Mouse (Mus musculus) stomach, postnatal 0 days (tissue): Measurements from ENCODE around the gene Olfr1134. TPM values are rescaled to one million over a fixed set of nuclear protein-coding genes. Genes with fewer than 3 reads are reported as not detected.
"Not testable (repeated sequence)": the region's sequence is repeated elsewhere in the genome, so short reads cannot be mapped to it uniquely, and the experiment has no call there.

Experiments used
- ATAC-seq: fragments of 200-750 bp; cut with Nextera tagmentation; 2 replicates; pipeline ENCODE4 v1.8.0; 2017; ENCODE audit not compliant: low FRiP score, low TSS enrichment
- DNase-seq: peaks from one replicate; pipeline ENCODE4 v3.0.0-alpha.2; 2016; ENCODE audit warnings: low spot score
- H3K27ac ChIP-seq: fragments of 300-500 bp; sonication (generic); replicated peaks from 2 replicates; pipeline ENCODE4 v1.5.1; 2014; ENCODE audit warnings: mild to moderate bottlenecking, control low read depth
- H3K27me3 ChIP-seq: fragments of 300-500 bp; sonication (generic); 2 replicates; pipeline ENCODE4 v1.6.1; 2014; ENCODE audit warnings: low read length; ENCODE audit not compliant: control insufficient read depth, insufficient read depth
- H3K36me3 ChIP-seq: fragments of 300-500 bp; sonication (generic); 2 replicates; pipeline ENCODE4 v1.6.1; 2014; ENCODE audit warnings: low read length, mixed read lengths; ENCODE audit not compliant: control insufficient read depth, insufficient read depth
- H3K4me1 ChIP-seq: fragments of 300-500 bp; sonication (generic); replicated peaks from 2 replicates; pipeline ENCODE4 v1.6.1; 2014; ENCODE audit warnings: antibody characterized with exemption; ENCODE audit not compliant: control insufficient read depth, insufficient read depth
- H3K4me2 ChIP-seq: fragments of 300-500 bp; sonication (generic); replicated peaks from 2 replicates; pipeline ENCODE4 v1.6.1; 2014; ENCODE audit warnings: low read depth, mild to moderate bottlenecking, control low read depth, moderate library complexity
- H3K4me3 ChIP-seq: fragments of 300-500 bp; sonication (generic); 2 replicates; pipeline ENCODE4 v1.5.1; 2014; ENCODE audit warnings: low read depth, low read length, control low read depth
- H3K9ac ChIP-seq: fragments of 300-500 bp; sonication (generic); 2 replicates; pipeline ENCODE4 v1.6.1; 2014; ENCODE audit warnings: mild to moderate bottlenecking, low read length, control low read depth, mixed read lengths
- H3K9me3 ChIP-seq: fragments of 300-500 bp; sonication (generic); 2 replicates; pipeline ENCODE4 v1.6.1; 2016; ENCODE audit warnings: low read length; ENCODE audit not compliant: control insufficient read depth
- CTCF ChIP-seq: IDR thresholded peaks from 2 replicates; pipeline ENCODE4 v1.5.1; 2016; ENCODE audit warnings: antibody characterized with exemption, low read depth, mild to moderate bottlenecking, moderate library complexity
- EP300 ChIP-seq: optimal IDR thresholded peaks from 2 replicates; pipeline ENCODE3; 2016; ENCODE audit warnings: antibody characterized with exemption
- WGBS: fragments of 180-500 bp; shearing (Covaris S2); extraction: QIAGEN DNeasy Blood & Tissue Kit; methylation state at CpG from one replicate; pipeline ENCODE4 v1.1.7; 2014; 5-methylcytosine and 5-hydroxymethylcytosine counted together
- polyA plus RNA-seq: library from polyadenylated mRNA; unstranded; fragments of >200 nt; fragmentation: Nextera tagmentation; extraction: Ambion mirVana; gene quantifications from 2 replicates; pipeline ENCODE4 v1.2.1, GENCODE M21; 2015

The Olfr1134 gene
- polyA plus RNA-seq, 1 experiment from 2014 or later: not detected

GRCm38 (mm10) chr2:87626804-87627203, 31.5 kb downstream of the Olfr1134 start, which contains the start of gene Olfr1131:
TSS of gene Olfr1131 (plus strand) at chr2:87627104.
- Histone ChIP-seq H3K4me1 (no peaks in the 10 kb centered on the region), H3K27ac (no peak within 1 kb of the TSS), H3K9me3 (no peaks in the 10 kb centered on the region), H3K9ac (no peak within 1 kb of the TSS), H3K4me2 (no peak within 1 kb of the TSS), H3K4me3 (no peak within 1 kb of the TSS), H3K36me3 (no peaks in the 10 kb centered on the region), H3K27me3 (no peaks in the 10 kb centered on the region)
- 50% methylated on average over 3 of the region's 3 CpGs for WGBS
- TF ChIP-seq EP300 (no peak), CTCF (no peak)
- no peak for DNase-seq
- no peak for ATAC-seq

- DNase-seq, H3K4me3 ChIP-seq, H3K4me1 ChIP-seq, H3K36me3 ChIP-seq, H3K4me2 ChIP-seq, H3K27ac ChIP-seq, H3K9me3 ChIP-seq, H3K9ac ChIP-seq, H3K27me3 ChIP-seq, ATAC-seq: not testable (repeated sequence)
These were observed 52.3 kb downstream of the Olfr1134 start, which contains the start of gene Olfr1130 for GRCm38 (mm10) chr2:87605912-87606311. TSS of gene Olfr1130 (plus strand) at chr2:87606212.

Other genes starting within 250 kb of the Olfr1134 start
- not detected in 2 replicates for gene Olfr1123, start 241.8 kb downstream of the Olfr1134 start, polyA plus RNA-seq
- gene Olfr1124, start 228.2 kb downstream of the Olfr1134 start, polyA plus RNA-seq: 0.05 TPM in 1 of 2 replicates, not detected in the other
- not detected in 2 replicates for gene Olfr1126, start 204.5 kb downstream of the Olfr1134 start, polyA plus RNA-seq
- gene Pramel7, start 161.4 kb downstream of the Olfr1134 start, polyA plus RNA-seq: not detected in 2 replicates
- not detected in 2 replicates for gene Pramel6, start 151.9 kb downstream of the Olfr1134 start, polyA plus RNA-seq
- gene Olfr153, start 126.7 kb downstream of the Olfr1134 start, polyA plus RNA-seq: not detected in 2 replicates
- not detected in 2 replicates for gene Olfr1128, start 112.9 kb downstream of the Olfr1134 start, polyA plus RNA-seq
- gene Olfr1129, start 84.6 kb downstream of the Olfr1134 start, polyA plus RNA-seq: not detected in 2 replicates
- not detected in 2 replicates for gene Olfr1130, start 52.2 kb downstream of the Olfr1134 start, polyA plus RNA-seq
- gene Olfr1131, start 31.4 kb downstream of the Olfr1134 start, polyA plus RNA-seq: not detected in 2 replicates
- not detected in 2 replicates for gene Olfr1132, start 20.9 kb downstream of the Olfr1134 start, polyA plus RNA-seq
- not detected in 2 replicates for gene Olfr1133, start 11.1 kb downstream of the Olfr1134 start, polyA plus RNA-seq
- not detected in 2 replicates for gene Olfr1135, start 15.2 kb upstream of the Olfr1134 start, polyA plus RNA-seq
- not detected in 2 replicates for gene Olfr1136, start 35.5 kb upstream of the Olfr1134 start, polyA plus RNA-seq
- not detected in 2 replicates for gene Olfr1137, start 54.7 kb upstream of the Olfr1134 start, polyA plus RNA-seq
- not detected in 2 replicates for gene Olfr1138, start 81.5 kb upstream of the Olfr1134 start, polyA plus RNA-seq
- not detected in 2 replicates for gene Olfr1140, start 85.3 kb upstream of the Olfr1134 start, polyA plus RNA-seq
- not detected in 2 replicates for gene Olfr1141, start 95.5 kb upstream of the Olfr1134 start, polyA plus RNA-seq
- gene Olfr152, start 121.0 kb upstream of the Olfr1134 start, polyA plus RNA-seq: not detected in 2 replicates
- not detected in 2 replicates for gene Olfr1143, start 142.1 kb upstream of the Olfr1134 start, polyA plus RNA-seq
- gene Olfr1145, start 151.4 kb upstream of the Olfr1134 start, polyA plus RNA-seq: not detected in 2 replicates
- not detected in 2 replicates for gene Olfr1148, start 172.1 kb upstream of the Olfr1134 start, polyA plus RNA-seq
- not detected in 2 replicates for gene Olfr1150-ps1, start 185.5 kb upstream of the Olfr1134 start, polyA plus RNA-seq
- gene Olfr1151, start 197.4 kb upstream of the Olfr1134 start, polyA plus RNA-seq: not detected in 2 replicates
- not detected in 2 replicates for gene Olfr1152, start 208.0 kb upstream of the Olfr1134 start, polyA plus RNA-seq
- 0.10 TPM in 1 of 2 replicates, not detected in the other for gene Olfr1153, start 236.5 kb upstream of the Olfr1134 start, polyA plus RNA-seq
- not detected in 2 replicates for gene Olfr1154, start 246.7 kb upstream of the Olfr1134 start, polyA plus RNA-seq